Mouse (Mus musculus) ES-E14 (cell line): ENCODE data around the gene Axin1. TPM values are rescaled to one million over a fixed set of nuclear protein-coding genes. Genes with fewer than 3 reads are reported as not detected.
A peak's percentile ranks its signal among the peaks of the same experiment; 100 is the strongest.

Experiments used
- DNase-seq: peaks from one replicate; pipeline ENCODE4 v3.0.0-alpha.2; 2013; ENCODE audit warnings: low read depth, low spot score
- H3K27ac ChIP-seq: 2 replicates; pipeline ENCODE4 v1.5.1; 2012; ENCODE audit warnings: low read depth, mild to moderate bottlenecking, low read length, moderate library complexity, mixed read lengths; ENCODE audit not compliant: poor library complexity, insufficient read depth, severe bottlenecking
- H3K36me3 ChIP-seq: 2 replicates; pipeline ENCODE4 v1.6.1; 2012; ENCODE audit warnings: mild to moderate bottlenecking, low read length, moderate library complexity, mixed read lengths; ENCODE audit not compliant: control insufficient read depth, poor library complexity, insufficient read depth, severe bottlenecking
- H3K4me1 ChIP-seq, 2 experiments: fragments of 150-350 bp in 1 of 2; sonication (generic) in 1 of 2; 2 replicates each; pipeline ENCODE4 v1.6.1; 2012; ENCODE audit warnings: low read length in 2 of 2, mild to moderate bottlenecking in 1 of 2, mixed read lengths in 1 of 2; ENCODE audit not compliant: control insufficient read depth in 2 of 2, insufficient read depth in 2 of 2, poor library complexity in 1 of 2
- H3K4me3 ChIP-seq, 2 experiments: fragments of 150-350 bp in 1 of 2; sonication (generic) in 1 of 2; 2 replicates each; pipeline ENCODE4 v1.5.1; 2012; ENCODE audit warnings: low read length in 2 of 2, low read depth in 1 of 2, mild to moderate bottlenecking in 1 of 2, mixed read lengths in 1 of 2; ENCODE audit not compliant: insufficient read depth in 1 of 2, poor library complexity in 1 of 2, severe bottlenecking in 1 of 2
- H3K9ac ChIP-seq: 2 replicates; pipeline ENCODE4 v1.6.1; 2012; ENCODE audit warnings: low read depth, mild to moderate bottlenecking, low read length, mixed read lengths; ENCODE audit not compliant: poor library complexity, insufficient read depth, severe bottlenecking
- H3K9me3 ChIP-seq: fragments of 150-350 bp; sonication (generic); 2 replicates; pipeline ENCODE4 v1.6.1; 2012; ENCODE audit warnings: low read depth, mild to moderate bottlenecking, low read length; ENCODE audit not compliant: control insufficient read depth, insufficient read depth
- CHD2 ChIP-seq: IDR thresholded peaks from 2 replicates; pipeline ENCODE4 v1.6.1; 2014; ENCODE audit warnings: mild to moderate bottlenecking, low read depth, low read length, inconsistent platforms
- HCFC1 ChIP-seq: IDR thresholded peaks from 2 replicates; pipeline ENCODE4 v1.6.1; 2012; ENCODE audit warnings: low read length, inconsistent platforms, borderline replicate concordance; ENCODE audit not compliant: insufficient read depth
- MAFK ChIP-seq: IDR thresholded peaks from 2 replicates; pipeline ENCODE4 v1.6.1; 2014; ENCODE audit warnings: mild to moderate bottlenecking, low read depth, low read length, inconsistent platforms; ENCODE audit not compliant: insufficient read depth
- ZC3H11A ChIP-seq: IDR thresholded peaks from 2 replicates; pipeline ENCODE4 v1.6.1; 2012; ENCODE audit warnings: low read depth, mild to moderate bottlenecking, inconsistent platforms, low read length, borderline replicate concordance
- ZNF384 ChIP-seq: IDR thresholded peaks from 2 replicates; pipeline ENCODE4 v1.6.1; 2012; ENCODE audit warnings: low read depth, low read length, inconsistent platforms
- in situ Hi-C, 2 experiments: fragments of 600-800 bp; cut with MboI; formaldehyde crosslinking; loops; one replicate each; pipeline ENCODE4 v1.15.1; 2025; ENCODE audit warnings: low sequenced_read_pairs in 2 of 2, inconsistent platforms in 1 of 2; ENCODE audit not compliant: unreplicated experiment in 2 of 2
- total RNA-seq: library from RNA; depleted of rRNA; stranded (reverse); fragments of 300-350 nt; gene quantifications from 2 replicates; pipeline ENCODE4 v1.2.3, GENCODE M21; 2012

Gene Axin1
- total RNA-seq, 1 experiment, result 33.6 TPM

DNA sequence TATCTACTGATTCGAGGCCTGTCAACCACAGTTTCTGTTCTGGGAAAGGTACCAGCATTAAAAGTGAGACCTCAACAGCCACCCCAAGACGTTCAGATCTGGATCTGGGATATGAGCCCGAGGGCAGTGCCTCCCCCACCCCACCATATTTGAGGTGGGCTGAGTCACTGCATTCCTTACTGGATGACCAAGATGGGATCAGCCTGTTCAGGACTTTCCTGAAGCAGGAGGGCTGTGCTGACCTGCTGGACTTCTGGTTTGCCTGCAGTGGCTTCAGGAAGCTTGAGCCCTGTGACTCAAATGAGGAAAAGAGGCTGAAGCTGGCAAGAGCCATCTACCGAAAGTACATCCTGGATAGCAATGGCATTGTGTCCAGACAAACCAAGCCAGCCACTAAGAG, 4.3 kb downstream of the Axin1 start:
- peaks cover 10% of the 10 kb centered on the region for H3K36me3 ChIP-seq

DNA sequence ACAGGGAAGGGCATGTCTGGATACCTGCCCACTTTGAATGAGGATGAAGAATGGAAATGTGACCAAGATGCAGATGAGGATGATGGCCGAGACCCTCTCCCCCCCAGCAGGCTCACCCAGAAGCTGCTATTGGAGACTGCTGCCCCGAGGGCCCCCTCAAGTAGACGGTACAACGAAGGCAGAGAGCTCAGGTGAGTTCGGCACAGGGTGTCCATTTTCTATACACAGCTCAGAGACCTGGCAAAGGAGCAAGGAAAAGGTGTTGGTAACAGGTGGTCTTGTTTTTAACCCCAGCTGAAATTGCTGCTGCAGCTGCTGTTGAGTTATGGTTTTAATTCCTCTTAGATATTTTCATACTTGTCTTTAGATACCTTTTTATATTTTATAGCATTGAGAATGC, 4.9 kb downstream of the Axin1 start:
- Histone ChIP-seq H3K27ac (no peak overlapping the region), H3K4me1 (no peaks in the 10 kb centered on the region), H3K36me3 (peaks cover 10% of the 10 kb centered on the region), H3K4me3 (no peak overlapping the region), H3K9me3 (no peaks in the 10 kb centered on the region), H3K9ac (no peak overlapping the region)
- TF ChIP-seq MAFK (no peak), CHD2 (no peak), ZNF384 (no peak), ZC3H11A (no peak), HCFC1 (no peak)
- DNase-seq, result no peak
- in situ Hi-C loops, result no loop called here

More for the DNA sequence above, 4.3 kb downstream of the Axin1 start:
- H3K9ac ChIP-seq, result no peak overlapping the region
- H3K27ac ChIP-seq, result no peak overlapping the region
- peaks cover 0 to 3% of the 10 kb centered on the region in 2 experiments; a peak in 1 of 4 replicates for H3K4me1 ChIP-seq
- H3K9me3 ChIP-seq, result no peaks in the 10 kb centered on the region
- in situ Hi-C loops, result no loop called here
- no peak overlapping the region for H3K4me3 ChIP-seq
- DNase-seq, result no peak
- TF ChIP-seq ZC3H11A (no peak), MAFK (no peak), ZNF384 (no peak), CHD2 (no peak), HCFC1 (no peak)

DNA sequence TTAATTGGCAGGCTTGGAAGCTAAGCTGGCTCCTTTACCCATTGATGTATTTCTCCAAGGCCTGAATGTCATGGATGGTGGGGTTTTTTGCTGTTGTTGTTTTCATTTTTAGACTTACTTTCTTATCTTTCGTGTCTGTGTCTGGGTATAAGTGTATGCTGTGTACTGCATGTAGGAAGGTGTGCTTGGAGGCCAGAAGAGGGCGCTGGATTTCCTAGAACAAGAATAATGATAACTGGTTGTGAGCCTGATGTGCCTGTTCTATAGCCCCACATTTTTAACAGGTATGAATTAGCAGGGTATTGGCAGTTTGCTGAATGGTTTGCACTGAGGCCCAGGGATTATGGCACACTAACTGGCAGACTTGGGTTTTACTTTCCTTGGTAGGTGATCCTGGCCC, 10.6 kb downstream of the Axin1 start:
- Histone ChIP-seq H3K4me1 (no peaks in the 10 kb centered on the region), H3K9ac (no peak overlapping the region), H3K27ac (no peak overlapping the region), H3K4me3 (no peak overlapping the region), H3K36me3 (peaks cover 3% of the 10 kb centered on the region; the same call in 1 of the 2 replicates), H3K9me3 (no peaks in the 10 kb centered on the region)
- in situ Hi-C loops, result no loop called here
- DNase-seq, result peak; percentile 26
- TF ChIP-seq MAFK (no peak), HCFC1 (no peak), ZNF384 (no peak), CHD2 (no peak), ZC3H11A (no peak)

DNA sequence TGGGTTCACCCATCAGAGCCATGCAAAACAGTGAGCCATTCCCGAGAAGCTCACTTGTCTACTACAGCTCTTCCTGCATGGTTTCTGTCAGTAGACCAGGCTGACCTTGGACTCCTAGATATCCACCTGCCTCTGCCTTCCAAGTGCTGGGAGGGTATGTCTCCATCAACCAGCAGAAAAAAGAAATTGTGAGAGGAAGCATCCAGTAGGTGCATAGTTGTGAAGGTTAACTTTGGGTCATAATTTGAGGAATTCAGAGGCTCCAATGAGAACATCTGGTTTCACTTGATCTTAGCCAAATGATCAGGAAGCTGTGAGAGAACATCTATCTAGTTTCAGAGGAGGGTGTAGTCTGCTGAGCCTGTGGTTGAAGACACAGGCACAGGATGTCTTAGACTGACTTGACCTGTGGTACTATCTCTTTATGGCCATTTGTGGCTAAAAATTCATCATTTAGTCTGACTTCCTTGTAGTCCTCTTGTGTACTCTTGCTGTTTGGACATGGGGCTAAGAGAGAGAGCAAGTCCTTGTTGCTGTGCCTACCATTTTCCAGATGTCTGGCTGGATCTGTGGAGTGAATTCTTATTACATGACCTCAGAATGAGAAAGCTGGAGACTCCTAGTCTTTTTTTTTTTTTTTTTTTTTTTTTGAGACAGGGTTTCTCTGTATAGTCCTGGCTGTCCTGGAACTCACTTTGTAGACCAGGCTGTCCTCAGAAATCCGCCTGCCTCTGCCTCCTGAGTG, 13.6 kb downstream of the Axin1 start:
- peaks cover 3% of the 10 kb centered on the region for H3K36me3 ChIP-seq
- no peaks in the 10 kb centered on the region for H3K4me1 ChIP-seq
- no peak overlapping the region for H3K9ac ChIP-seq
- no peak overlapping the region for H3K4me3 ChIP-seq
- H3K27ac ChIP-seq, result no peak overlapping the region
- TF ChIP-seq ZC3H11A (no peak), CHD2 (no peak), MAFK (no peak), ZNF384 (no peak), HCFC1 (no peak)
- no peak for DNase-seq
- in situ Hi-C loops, result no loop called here
- no peaks in the 10 kb centered on the region for H3K9me3 ChIP-seq
